Mouse (Mus musculus): ENCODE results near the gene Dhrs2. TPM values are rescaled to one million over a fixed set of nuclear protein-coding genes. Genes with fewer than 3 reads are reported as not detected.

Gene Dhrs2
- total and polyA plus RNA-seq, 3 experiments = not detected

DNA sequence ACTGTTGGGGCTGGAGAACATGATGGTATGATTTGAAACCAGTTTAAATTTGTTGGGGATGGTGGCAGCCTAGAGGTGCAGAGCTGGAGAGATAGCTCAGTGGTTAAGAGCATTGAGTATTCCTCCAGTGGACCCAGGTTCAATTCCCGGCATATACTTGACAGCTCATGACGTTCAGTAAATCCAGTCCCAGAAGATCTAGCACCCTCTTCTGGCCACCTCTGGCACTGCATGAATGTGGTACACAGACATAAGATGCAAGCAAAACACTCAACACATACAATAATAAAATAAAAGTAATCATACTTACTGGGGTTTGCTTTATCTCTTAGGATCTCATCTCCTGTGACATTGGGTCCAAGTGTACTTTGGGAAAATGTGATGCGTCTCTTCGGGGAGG lies 7.3 kb upstream of the Dhrs2 start:
- dilution Hi-C loops (cut with MboI; ENCODE audit: extremely low pct_ligation_motif_present, extremely low pct_unique_long_range_greater_than_20kb, low sequenced_read_pairs) (no loop called here), in situ Hi-C loops (cut with MboI; ENCODE audit: low pct_ligation_motif_present, low pct_unique_long_range_greater_than_20kb, low sequenced_read_pairs) (loop anchor here (10.0 kb wide), 1 partner anchor 100 kb away; the partner anchor contains the start of gene Jph4)
- no peak overlapping the region for H3K4me3 ChIP-seq (replicated peaks in 1 of 3; ENCODE audit: low read depth in 2 of 3, low read length in 2 of 3, poor library complexity in 1 of 3)
- H3K9ac ChIP-seq (ENCODE audit: insufficient read depth, low read depth) = no peak overlapping the region
- no peaks in the 10 kb centered on the region for H3K79me2 ChIP-seq (replicated peaks; ENCODE audit: control insufficient read depth, extremely low read depth, insufficient read depth, poor library complexity, severe bottlenecking)
- peaks cover 21% of the 10 kb centered on the region for H3K27me3 ChIP-seq (replicated peaks)
- H3K4me2 ChIP-seq (ENCODE audit: insufficient read depth, low read depth, poor library complexity, severe bottlenecking) = no peak overlapping the region
- no peaks in the 10 kb centered on the region for H3K4me1 ChIP-seq (ENCODE audit: control insufficient read depth in 1 of 2, insufficient read depth in 2 of 2)
- H3K36me3 ChIP-seq (replicated peaks in 1 of 2; ENCODE audit: control insufficient read depth in 1 of 2, insufficient read depth in 1 of 2, low read length in 1 of 2) = no peaks in the 10 kb centered on the region
- TF ChIP-seq RAD21 (IDR thresholded peaks at IDR 0.05; ENCODE audit: low read depth, low read length) (peak; percentile 73), TCF12 (IDR thresholded peaks at IDR 0.05; ENCODE audit: low read depth, low read length) (no peak), CTCF (conservative IDR thresholded peaks at IDR 0.05 in 1 of 2, IDR thresholded peaks at IDR 0.05 in 1 of 2; ENCODE audit: low read depth in 2 of 2, low read length in 2 of 2) (peak; percentile 89 to 90), ZKSCAN1 (IDR thresholded peaks at IDR 0.05; ENCODE audit: borderline replicate concordance, low read depth, low read length) (no peak), MAZ (IDR thresholded peaks at IDR 0.05; ENCODE audit: low read depth, low read length) (no peak), GABPA (IDR thresholded peaks at IDR 0.05; ENCODE audit: insufficient replicate concordance, low read depth, low read length) (no peak), SMC3 (IDR thresholded peaks at IDR 0.05; ENCODE audit: low read depth, low read length) (peak; percentile 89), ZC3H11A (IDR thresholded peaks at IDR 0.05; ENCODE audit: low read depth, low read length) (peak; percentile 21; the same call in 1 of the 2 replicates), POLR2A (IDR thresholded peaks at IDR 0.05; ENCODE audit: low read depth, low read length) (no peak), EP300 (IDR thresholded peaks at IDR 0.05; ENCODE audit: low read length) (no peak)
- peak; percentile 67 for DNase-seq (ENCODE audit: extremely low read depth)
- H3K9me3 ChIP-seq (replicated peaks; ENCODE audit: low read length) = no peaks in the 10 kb centered on the region
- H3K27ac ChIP-seq (ENCODE audit: insufficient read depth, low read depth) = no peak overlapping the region

DNA sequence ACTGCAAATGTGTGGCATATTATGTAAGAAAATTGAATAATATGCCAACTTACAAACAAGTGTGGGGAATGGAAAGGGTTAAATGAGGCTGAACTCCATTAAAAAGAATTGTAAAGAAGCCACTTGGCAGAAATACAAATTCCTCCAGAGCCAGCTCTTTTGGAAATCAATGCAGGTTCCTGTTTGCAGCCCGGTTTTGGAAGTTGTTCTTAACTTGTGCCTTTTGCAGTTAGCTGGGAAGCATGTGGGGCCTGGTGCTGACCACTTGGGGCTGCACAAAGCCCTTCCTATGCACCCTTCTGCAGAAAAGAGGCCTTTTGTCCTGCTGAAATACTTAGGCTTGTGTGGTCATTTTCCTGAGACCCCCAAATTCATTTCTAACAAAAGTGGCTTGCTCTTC lies 1.4 kb downstream of the Dhrs2 start:
- Histone ChIP-seq H3K9ac (ENCODE audit: insufficient read depth, low read depth) (no peak overlapping the region), H3K4me3 (replicated peaks in 1 of 3; ENCODE audit: low read depth in 2 of 3, low read length in 2 of 3, poor library complexity in 1 of 3) (no peak overlapping the region), H3K9me3 (replicated peaks; ENCODE audit: low read length) (no peaks in the 10 kb centered on the region), H3K36me3 (replicated peaks in 1 of 2; ENCODE audit: control insufficient read depth in 1 of 2, insufficient read depth in 1 of 2, low read length in 1 of 2) (no peaks in the 10 kb centered on the region), H3K4me2 (ENCODE audit: insufficient read depth, low read depth, poor library complexity, severe bottlenecking) (no peak overlapping the region), H3K27me3 (replicated peaks) (peaks cover 35% of the 10 kb centered on the region), H3K79me2 (replicated peaks; ENCODE audit: control insufficient read depth, extremely low read depth, insufficient read depth, poor library complexity, severe bottlenecking) (no peaks in the 10 kb centered on the region), H3K4me1 (ENCODE audit: control insufficient read depth in 1 of 2, insufficient read depth in 2 of 2) (no peaks in the 10 kb centered on the region), H3K27ac (ENCODE audit: insufficient read depth, low read depth) (no peak overlapping the region)
- dilution Hi-C loops (cut with MboI; ENCODE audit: extremely low pct_ligation_motif_present, extremely low pct_unique_long_range_greater_than_20kb, low sequenced_read_pairs) = no loop called here
- in situ Hi-C loops (cut with MboI; ENCODE audit: low pct_ligation_motif_present, low pct_unique_long_range_greater_than_20kb, low sequenced_read_pairs) = no loop called here
- no peak for DNase-seq (ENCODE audit: extremely low read depth)
- TF ChIP-seq CTCF (conservative IDR thresholded peaks at IDR 0.05 in 1 of 2, IDR thresholded peaks at IDR 0.05 in 1 of 2; ENCODE audit: low read depth in 2 of 2, low read length in 2 of 2) (no peak), ELF1 (IDR thresholded peaks at IDR 0.05; ENCODE audit: low read depth, low read length) (no peak), MAFK (IDR thresholded peaks at IDR 0.05; ENCODE audit: insufficient replicate concordance, low read length) (no peak), NRF1 (IDR thresholded peaks at IDR 0.05; ENCODE audit: low read depth, low read length) (no peak), MXI1 (IDR thresholded peaks at IDR 0.05; ENCODE audit: low read depth, low read length) (no peak), IRF4 (IDR thresholded peaks at IDR 0.05; ENCODE audit: low read depth, low read length) (no peak), ETS1 (conservative IDR thresholded peaks at IDR 0.05; ENCODE audit: low read depth, low read length) (no peak), POLR2A (IDR thresholded peaks at IDR 0.05; ENCODE audit: low read depth, low read length) (no peak), ZMIZ1 (IDR thresholded peaks at IDR 0.05; ENCODE audit: low read depth, low read length) (no peak), JUN (IDR thresholded peaks at IDR 0.05; ENCODE audit: insufficient read depth, low read depth, low read length) (no peak), RAD21 (IDR thresholded peaks at IDR 0.05; ENCODE audit: low read depth, low read length) (no peak), MAZ (IDR thresholded peaks at IDR 0.05; ENCODE audit: low read depth, low read length) (no peak), SMC3 (IDR thresholded peaks at IDR 0.05; ENCODE audit: low read depth, low read length) (no peak)

Data from CH12.LX (cell line).